Mouse (Mus musculus) inflammation-experienced regulatory T-cells, adult 6 months (primary cell): ENCODE results near the gene Krt86. TPM values are rescaled to one million over a fixed set of nuclear protein-coding genes. Genes with fewer than 3 reads are reported as not detected.
"Not testable (repeated sequence)": the region's sequence is repeated elsewhere in the genome, so short reads cannot be mapped to it uniquely, and the experiment has no call there.

Source experiments
- ATAC-seq: one replicate; pipeline ENCODE4 v1.8.0; 2017
- polyA plus RNA-seq, 3 experiments: library from polyadenylated mRNA; unstranded; fragments of 100-300 nt; shearing (Covaris generic); gene quantifications; one replicate each; pipeline ENCODE4 v1.2.1; 2017

The Krt86 gene
- polyA plus RNA-seq, 3 experiments from 2014 or later, result 0.21 TPM; not detected in 2

DNA sequence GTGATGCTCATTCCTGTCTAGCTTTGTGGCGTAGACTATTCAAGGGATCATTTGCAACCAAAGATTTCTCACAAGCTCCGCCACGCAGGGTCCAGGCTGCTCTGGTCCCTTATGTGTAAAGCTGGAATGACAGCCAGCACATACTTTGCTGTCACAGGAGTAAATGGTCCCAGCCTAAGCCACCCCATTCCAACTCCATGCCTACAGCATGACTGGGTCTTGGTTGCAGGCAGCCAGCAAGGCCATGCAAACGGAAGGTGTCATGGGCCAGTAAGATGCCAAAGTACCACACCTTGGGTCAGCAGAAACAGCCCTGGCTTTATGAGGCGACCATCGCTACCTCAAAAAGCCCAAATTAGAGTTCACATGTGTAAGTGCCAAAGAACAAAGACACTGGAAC lies 20.4 kb downstream of the Krt86 start:
- no peak for ATAC-seq

- no peak for ATAC-seq
These were observed 20.9 kb downstream of the Krt86 start for GRCm38 (mm10) chr15:101494203-101494602.

DNA sequence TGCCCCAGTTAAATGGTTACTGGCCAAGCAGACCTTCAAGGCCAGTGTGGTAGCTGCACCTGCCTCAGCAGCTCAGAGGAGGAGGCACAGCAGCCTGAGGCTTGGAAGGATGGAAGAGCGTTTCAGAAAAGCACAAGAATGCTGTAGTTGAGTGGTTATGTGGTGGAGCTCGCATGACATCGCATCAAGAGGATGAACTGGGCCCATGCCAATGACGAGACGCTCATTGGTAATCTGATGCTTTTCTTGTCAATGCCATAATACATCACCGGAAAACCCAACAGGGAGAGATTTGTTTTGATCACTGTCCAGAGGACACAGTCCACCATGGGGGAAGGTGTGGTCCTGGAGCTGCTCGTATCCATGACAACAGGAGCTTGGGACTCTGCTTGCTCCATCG lies 22.0 kb downstream of the Krt86 start:
- no peak for ATAC-seq

- ATAC-seq, result no peak
These were observed 23.9 kb downstream of the Krt86 start for GRCm38 (mm10) chr15:101497181-101497580.

DNA sequence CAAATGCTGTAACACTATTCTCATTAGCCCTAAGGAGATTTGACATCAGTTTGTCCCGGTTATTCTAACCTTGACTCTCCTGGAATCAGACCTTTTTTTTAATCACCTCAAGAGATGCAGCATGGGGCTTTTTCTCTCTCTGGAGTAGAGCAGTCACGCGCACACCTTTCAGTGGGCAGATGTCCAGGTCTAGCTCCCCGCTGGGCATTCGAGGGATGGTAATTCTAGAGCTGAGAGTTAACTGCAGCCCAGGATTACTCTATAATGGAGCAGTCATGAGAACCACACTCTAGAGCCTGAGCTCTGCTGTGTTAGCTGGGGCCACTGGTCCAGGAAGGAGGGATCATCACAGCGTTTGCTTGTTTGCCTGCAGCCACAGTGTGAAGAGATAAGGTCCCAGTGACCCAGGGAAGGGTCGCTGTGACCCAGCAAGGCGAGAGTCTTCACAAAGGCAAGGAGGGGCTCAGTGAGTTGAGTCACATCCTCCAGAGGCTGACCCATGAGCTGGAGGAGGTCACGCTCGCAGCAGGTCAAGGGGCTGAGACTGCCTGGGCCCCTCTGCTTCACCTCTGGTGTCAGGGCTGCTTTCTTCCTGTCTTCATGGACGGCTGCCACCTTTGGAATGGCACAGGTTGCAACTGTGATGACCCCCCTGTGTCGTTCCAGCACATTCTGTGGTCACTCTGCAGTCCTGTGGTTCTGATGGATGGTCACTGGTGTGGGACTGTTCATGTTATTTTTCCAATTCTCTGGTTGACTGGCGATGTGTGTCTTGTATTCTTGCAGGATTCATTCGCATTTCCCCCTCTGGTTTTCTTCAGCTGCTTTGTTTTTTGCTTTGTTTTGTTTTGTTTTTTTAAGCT lies 33.8 kb downstream of the Krt86 start:
- ATAC-seq, result no peak

DNA sequence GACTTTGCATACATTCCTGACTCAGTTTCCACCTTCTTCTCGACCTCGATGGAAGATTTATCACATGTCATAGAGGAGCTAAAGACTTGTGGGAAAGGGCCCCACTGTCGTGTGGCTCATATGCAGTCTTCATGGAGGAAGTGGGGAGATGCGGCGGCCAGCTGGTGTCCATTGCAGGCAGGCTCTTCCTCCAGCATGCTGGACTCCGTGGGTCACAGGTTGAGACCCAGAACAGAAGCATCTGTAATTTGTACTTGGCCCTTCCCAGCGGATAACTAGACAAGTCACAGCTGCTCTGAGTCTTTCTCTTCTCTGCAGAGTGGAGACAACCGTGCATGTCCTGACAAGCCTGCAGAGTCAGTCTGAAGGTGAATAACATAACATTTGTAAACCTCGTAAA lies 35.0 kb downstream of the Krt86 start:
- no peak for ATAC-seq

- not testable (repeated sequence) for ATAC-seq
These were observed 43.9 kb downstream of the Krt86 start, which contains the start of gene Gm49425 for GRCm38 (mm10) chr15:101517161-101517560. Gene Gm49425 (minus strand): TSS chr15:101517261.

DNA sequence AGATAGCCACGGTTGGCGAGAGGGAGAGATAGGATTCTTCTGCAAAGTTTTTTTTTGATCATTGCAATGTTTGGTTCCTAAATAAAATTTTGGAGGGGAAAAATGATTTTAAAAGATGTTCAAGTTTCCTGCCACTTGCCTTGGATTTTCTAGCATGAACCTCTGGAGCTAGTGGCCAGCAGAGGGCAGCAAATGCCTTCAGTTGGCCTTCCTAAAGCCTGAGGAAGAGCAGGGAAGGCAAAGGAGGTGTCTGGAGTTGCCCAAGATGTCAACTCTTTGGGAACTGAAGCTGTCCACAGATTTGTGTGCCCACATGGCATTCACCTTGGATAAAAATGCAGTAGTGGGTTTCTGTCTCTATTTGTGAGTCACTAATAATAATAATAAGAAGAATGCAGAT lies 46.5 kb downstream of the Krt86 start:
- ATAC-seq, result no peak

- no peak for ATAC-seq
These were observed 49.4 kb downstream of the Krt86 start for GRCm38 (mm10) chr15:101522556-101523232.

Other genes starting within 250 kb of the Krt86 start
- gene Grasp, start 249.3 kb upstream of the Krt86 start, polyA plus RNA-seq, result under 1 TPM; 0.18 to 0.50 (median 0.28) TPM
- 10 to 100 TPM; 46.4 to 73.4 (median 68.3) TPM for gene Nr4a1, start 219.2 kb upstream of the Krt86 start, polyA plus RNA-seq
- gene Atg101, start 189.2 kb upstream of the Krt86 start, polyA plus RNA-seq, result 10 to 100 TPM; 39.9 to 53.6 (median 47.8) TPM
- under 1 TPM in 1 of 3 experiments, not detected in 2; 0.70 TPM for gene 6030408B16Rik, start 180.3 kb upstream of the Krt86 start, polyA plus RNA-seq
- gene Krt80, start 103.3 kb upstream of the Krt86 start, polyA plus RNA-seq, result under 1 TPM in 1 of 3 experiments, not detected in 2; 0.16 TPM
- under 1 TPM in 1 of 3 experiments, not detected in 2; 0.09 TPM for gene Krt7, start 62.4 kb upstream of the Krt86 start, polyA plus RNA-seq
- 1 to 10 TPM in 1 of 3 experiments, under 1 TPM in 2; 0.36 to 1.6 (median 0.87) TPM for gene Krt87, start 34.7 kb upstream of the Krt86 start, polyA plus RNA-seq
- not detected for gene Krt88, start 25.7 kb upstream of the Krt86 start, polyA plus RNA-seq
- not detected for gene Krt81, start 9.7 kb upstream of the Krt86 start, polyA plus RNA-seq
- gene Krt83, start 18.0 kb downstream of the Krt86 start, polyA plus RNA-seq, result 10 to 100 TPM in 2 of 3 experiments, 1 to 10 TPM in 1; 5.2 to 26.1 (median 13.0) TPM
- not detected for gene Gm49425, start 43.8 kb downstream of the Krt86 start, polyA plus RNA-seq
- not detected for gene Krt84, start 59.3 kb downstream of the Krt86 start, polyA plus RNA-seq
- gene Krt82, start 77.2 kb downstream of the Krt86 start, polyA plus RNA-seq, result not detected
- gene Krt90, start 89.5 kb downstream of the Krt86 start, polyA plus RNA-seq, result not detected
- under 1 TPM in 1 of 3 experiments, not detected in 2; 0.11 TPM for gene Krt75, start 100.4 kb downstream of the Krt86 start, polyA plus RNA-seq
- gene Gm5414, start 154.7 kb downstream of the Krt86 start, polyA plus RNA-seq, result not detected
- gene Gm5478, start 173.9 kb downstream of the Krt86 start, polyA plus RNA-seq, result not detected
- under 1 TPM in 1 of 3 experiments, not detected in 2; 0.16 TPM for gene Krt6b, start 206.8 kb downstream of the Krt86 start, polyA plus RNA-seq
- gene Krt6a, start 220.8 kb downstream of the Krt86 start, polyA plus RNA-seq, result not detected
- not detected for gene Krt5, start 239.4 kb downstream of the Krt86 start, polyA plus RNA-seq